Mouse (Mus musculus): ENCODE measurements at regions not wholly inside any gene's neighbourhood (a gene's known extent, or its start where the extent isn't known, plus 50 kb on each side); places are given as distances from the start of the nearest gene placed in this dataset.

GRCm38 (mm10) chr14:71229955-71230354, 630.3 kb upstream of the Fam160b2 start:
- Histone ChIP-seq H3K9ac (no peak overlapping the region), H3K4me2 (no peak overlapping the region), H3K4me1 (peaks cover 3% of the 10 kb centered on the region; the same call in 1 of the 2 replicates), H3K4me3 (no peak overlapping the region), H3K27ac (no peak overlapping the region), H3K36me3 (ENCODE audit: poor library complexity, severe bottlenecking) (no peaks in the 10 kb centered on the region), H3K9me3 (replicated peaks) (no peaks in the 10 kb centered on the region), H3K27me3 (no peaks in the 10 kb centered on the region)
- no peak for ATAC-seq
- 84% methylated on average over 2 of the region's 2 CpGs for WGBS

GRCm38 (mm10) chr14:71228894-71229446, 629.3 kb upstream of the Fam160b2 start:
- no peak overlapping the region for H3K9ac ChIP-seq
- no peaks in the 10 kb centered on the region for H3K9me3 ChIP-seq (replicated peaks)
- no peak overlapping the region for H3K27ac ChIP-seq
- WGBS = 50% methylated on average over 8 of the region's 8 CpGs
- peak; percentile 70; the same call in 1 of the 2 replicates for ATAC-seq
- H3K27me3 ChIP-seq = no peaks in the 10 kb centered on the region
- H3K4me1 ChIP-seq = peaks cover 3% of the 10 kb centered on the region; the same call in 1 of the 2 replicates
- no peak overlapping the region for H3K4me3 ChIP-seq
- H3K36me3 ChIP-seq (ENCODE audit: poor library complexity, severe bottlenecking) = no peaks in the 10 kb centered on the region
- H3K4me2 ChIP-seq = no peak overlapping the region

- ATAC-seq = no peak
- Histone ChIP-seq H3K4me1 (no peaks in the 10 kb centered on the region), H3K9ac (no peak overlapping the region), H3K36me3 (ENCODE audit: poor library complexity, severe bottlenecking) (no peaks in the 10 kb centered on the region), H3K9me3 (replicated peaks) (no peaks in the 10 kb centered on the region), H3K4me2 (no peak overlapping the region), H3K27me3 (no peaks in the 10 kb centered on the region), H3K4me3 (no peak overlapping the region), H3K27ac (no peak overlapping the region)
- WGBS = 79% methylated on average over 1 of the region's 1 CpGs
These were observed 617.4 kb upstream of the Fam160b2 start for GRCm38 (mm10) chr14:71217041-71217440.

GRCm38 (mm10) chr14:71211359-71211978, 611.8 kb upstream of the Fam160b2 start:
- H3K27me3 ChIP-seq = no peaks in the 10 kb centered on the region

GRCm38 (mm10) chr14:71203459-71203858, 603.8 kb upstream of the Fam160b2 start:
- H3K27me3 ChIP-seq = no peaks in the 10 kb centered on the region
- H3K9me3 ChIP-seq (replicated peaks) = no peaks in the 10 kb centered on the region
- ATAC-seq = no peak
- no peak overlapping the region for H3K9ac ChIP-seq
- no peak overlapping the region for H3K4me2 ChIP-seq
- H3K4me1 ChIP-seq = no peaks in the 10 kb centered on the region
- no peak overlapping the region for H3K27ac ChIP-seq
- no peak overlapping the region for H3K4me3 ChIP-seq
- H3K36me3 ChIP-seq (ENCODE audit: poor library complexity, severe bottlenecking) = no peaks in the 10 kb centered on the region
- WGBS = 48% methylated on average over 6 of the region's 6 CpGs

More at GRCm38 (mm10) chr14:71211359-71211978, 611.8 kb upstream of the Fam160b2 start:
- H3K36me3 ChIP-seq (ENCODE audit: poor library complexity, severe bottlenecking) = no peaks in the 10 kb centered on the region
- H3K4me1 ChIP-seq = no peaks in the 10 kb centered on the region
- H3K4me2 ChIP-seq = no peak overlapping the region
- H3K27ac ChIP-seq = no peak overlapping the region
- no peak overlapping the region for H3K4me3 ChIP-seq
- H3K9ac ChIP-seq = no peak overlapping the region
- no peak for ATAC-seq
- WGBS = 87% methylated on average over 3 of the region's 3 CpGs
- H3K9me3 ChIP-seq (replicated peaks) = no peaks in the 10 kb centered on the region

GRCm38 (mm10) chr14:71200917-71201316, 601.3 kb upstream of the Fam160b2 start:
- no peaks in the 10 kb centered on the region for H3K27me3 ChIP-seq
- 92% methylated on average over 1 of the region's 1 CpGs for WGBS

GRCm38 (mm10) chr14:71199178-71199879, 599.7 kb upstream of the Fam160b2 start:
- Histone ChIP-seq H3K27ac (no peak overlapping the region), H3K27me3 (no peaks in the 10 kb centered on the region), H3K9ac (no peak overlapping the region), H3K9me3 (replicated peaks) (no peaks in the 10 kb centered on the region), H3K4me3 (no peak overlapping the region), H3K4me2 (no peak overlapping the region), H3K4me1 (no peaks in the 10 kb centered on the region), H3K36me3 (ENCODE audit: poor library complexity, severe bottlenecking) (no peaks in the 10 kb centered on the region)
- ATAC-seq = no peak
- 72% methylated on average over 9 of the region's 9 CpGs for WGBS

More at GRCm38 (mm10) chr14:71200917-71201316, 601.3 kb upstream of the Fam160b2 start:
- Histone ChIP-seq H3K9me3 (replicated peaks) (no peaks in the 10 kb centered on the region), H3K4me1 (no peaks in the 10 kb centered on the region), H3K4me3 (no peak overlapping the region), H3K27ac (no peak overlapping the region), H3K36me3 (ENCODE audit: poor library complexity, severe bottlenecking) (no peaks in the 10 kb centered on the region), H3K9ac (no peak overlapping the region), H3K4me2 (no peak overlapping the region)
- ATAC-seq = no peak

- 87% methylated on average over 2 of the region's 2 CpGs for WGBS
- Histone ChIP-seq H3K4me2 (no peak overlapping the region), H3K9me3 (replicated peaks) (no peaks in the 10 kb centered on the region), H3K36me3 (ENCODE audit: poor library complexity, severe bottlenecking) (no peaks in the 10 kb centered on the region), H3K9ac (no peak overlapping the region), H3K27me3 (no peaks in the 10 kb centered on the region), H3K27ac (no peak overlapping the region), H3K4me3 (no peak overlapping the region), H3K4me1 (no peaks in the 10 kb centered on the region)
- ATAC-seq = no peak
These were observed 594.6 kb upstream of the Fam160b2 start for GRCm38 (mm10) chr14:71194219-71194618.

- Histone ChIP-seq H3K4me2 (no peak overlapping the region), H3K36me3 (ENCODE audit: poor library complexity, severe bottlenecking) (no peaks in the 10 kb centered on the region), H3K4me1 (no peaks in the 10 kb centered on the region), H3K9ac (no peak overlapping the region), H3K27ac (no peak overlapping the region), H3K4me3 (no peak overlapping the region), H3K27me3 (no peaks in the 10 kb centered on the region), H3K9me3 (replicated peaks) (no peaks in the 10 kb centered on the region)
- ATAC-seq = no peak
- whole genome bisulfite sequencing = 89% methylated on average over 5 of the region's 5 CpGs
These were observed 592.9 kb upstream of the Fam160b2 start for GRCm38 (mm10) chr14:71192486-71192885.

- Histone ChIP-seq H3K9me3 (replicated peaks) (no peaks in the 10 kb centered on the region), H3K27ac (no peak overlapping the region), H3K4me2 (no peak overlapping the region), H3K27me3 (no peaks in the 10 kb centered on the region), H3K4me3 (no peak overlapping the region), H3K36me3 (ENCODE audit: poor library complexity, severe bottlenecking) (no peaks in the 10 kb centered on the region), H3K4me1 (no peaks in the 10 kb centered on the region), H3K9ac (no peak overlapping the region)
- no peak for ATAC-seq
- WGBS = 78% methylated on average over 2 of the region's 2 CpGs
These were observed 589.7 kb upstream of the Fam160b2 start for GRCm38 (mm10) chr14:71189360-71189759.

- 80% methylated on average over 6 of the region's 6 CpGs for WGBS
- Histone ChIP-seq H3K4me3 (no peak overlapping the region), H3K27ac (no peak overlapping the region), H3K9ac (no peak overlapping the region), H3K27me3 (no peaks in the 10 kb centered on the region), H3K4me1 (no peaks in the 10 kb centered on the region), H3K9me3 (replicated peaks) (no peaks in the 10 kb centered on the region), H3K4me2 (no peak overlapping the region), H3K36me3 (ENCODE audit: poor library complexity, severe bottlenecking) (no peaks in the 10 kb centered on the region)
- ATAC-seq = no peak
These were observed 577.7 kb upstream of the Fam160b2 start for GRCm38 (mm10) chr14:71177341-71177740.

- no peak overlapping the region for H3K9ac ChIP-seq
- H3K36me3 ChIP-seq (ENCODE audit: poor library complexity, severe bottlenecking) = no peaks in the 10 kb centered on the region
- no peaks in the 10 kb centered on the region for H3K27me3 ChIP-seq
- no peak overlapping the region for H3K27ac ChIP-seq
- H3K4me2 ChIP-seq = no peak overlapping the region
- H3K4me1 ChIP-seq = no peaks in the 10 kb centered on the region
- WGBS = 91% methylated on average over 2 of the region's 2 CpGs
- H3K9me3 ChIP-seq (replicated peaks) = no peaks in the 10 kb centered on the region
- no peak for ATAC-seq
- H3K4me3 ChIP-seq = no peak overlapping the region
These were observed 574.5 kb upstream of the Fam160b2 start for GRCm38 (mm10) chr14:71174175-71174574.
